Mouse (Mus musculus) MEL (cell line): ENCODE measurements around the gene Fgd3. TPM values are rescaled to one million over a fixed set of nuclear protein-coding genes. Genes with fewer than 3 reads are reported as not detected.

ENCODE experiments used
- DNase-seq: peaks from one replicate; pipeline ENCODE4 v3.0.0; 2011; ENCODE audit warnings: low read depth, low spot score
- H3K27ac ChIP-seq: 2 replicates; pipeline ENCODE4 v1.5.1; 2012; ENCODE audit warnings: low read depth, mild to moderate bottlenecking, control low read depth, low read length, moderate library complexity; ENCODE audit not compliant: control insufficient read depth
- H3K27me3 ChIP-seq, 2 experiments: fragments of 150-350 bp in 1 of 2; sonication (generic) in 1 of 2; 2 replicates each; pipeline ENCODE4 v1.6.1; 2012; ENCODE audit warnings: low read length in 2 of 2, mild to moderate bottlenecking in 2 of 2, improper control_type of control experiment in 1 of 2, moderate library complexity in 1 of 2; ENCODE audit not compliant: insufficient read depth in 2 of 2, control insufficient read depth in 1 of 2
- H3K36me3 ChIP-seq, 2 experiments: 2 replicates each; pipeline ENCODE4 v1.6.1; 2012 to 2014; ENCODE audit warnings: low read length in 2 of 2, improper control_type of control experiment in 1 of 2, inconsistent platforms in 1 of 2, mild to moderate bottlenecking in 1 of 2; ENCODE audit not compliant: insufficient read depth in 2 of 2, control insufficient read depth in 1 of 2
- H3K4me1 ChIP-seq, 2 experiments: fragments of 150-350 bp in 1 of 2; sonication (generic) in 1 of 2; 2 replicates each; pipeline ENCODE4 v1.6.1; 2012; ENCODE audit warnings: low read length in 2 of 2, improper control_type of control experiment in 1 of 2, mild to moderate bottlenecking in 1 of 2; ENCODE audit not compliant: insufficient read depth in 2 of 2, control insufficient read depth in 1 of 2
- H3K4me3 ChIP-seq, 2 experiments: fragments of 150-350 bp in 1 of 2; sonication (generic) in 1 of 2; 2 replicates each; pipeline ENCODE4 v1.5.1; 2012; ENCODE audit warnings: low read depth in 2 of 2, low read length in 2 of 2, mild to moderate bottlenecking in 2 of 2, moderate library complexity in 2 of 2, control low read depth in 1 of 2, improper control_type of control experiment in 1 of 2; ENCODE audit not compliant: control insufficient read depth in 1 of 2, insufficient read depth in 1 of 2
- H3K79me2 ChIP-seq: 2 replicates; pipeline ENCODE4 v1.6.1; 2012; ENCODE audit warnings: mild to moderate bottlenecking, low read length, moderate library complexity; ENCODE audit not compliant: control insufficient read depth, poor library complexity, insufficient read depth
- H3K9ac ChIP-seq: 2 replicates; pipeline ENCODE4 v1.6.1; 2012; ENCODE audit warnings: low read depth, mild to moderate bottlenecking, control low read depth, low read length, moderate library complexity; ENCODE audit not compliant: control insufficient read depth, poor library complexity, severe bottlenecking
- H3K9me3 ChIP-seq: fragments of 150-350 bp; sonication (generic); replicated peaks from 2 replicates; pipeline ENCODE4 v1.6.1; 2012; ENCODE audit warnings: mild to moderate bottlenecking, low read length, improper control_type of control experiment, moderate library complexity; ENCODE audit not compliant: insufficient read depth
- CHD1 ChIP-seq: IDR thresholded peaks from 2 replicates; pipeline ENCODE4 v1.6.1; 2012; ENCODE audit warnings: low read depth, mild to moderate bottlenecking, inconsistent platforms, low read length, improper control_type of control experiment
- CHD2 ChIP-seq: IDR thresholded peaks from 2 replicates; pipeline ENCODE4 v1.6.1; 2011; ENCODE audit warnings: low read length, improper control_type of control experiment
- CTCF ChIP-seq, 3 experiments: IDR thresholded peaks in 2 of 3; conservative IDR thresholded peaks in 1 of 3; 2 replicates each; pipeline ENCODE4 v1.5.1; 2011 to 2012; ENCODE audit warnings: low read length in 3 of 3, low read depth in 2 of 3, mild to moderate bottlenecking in 2 of 3, improper control_type of control experiment in 1 of 3, inconsistent platforms in 1 of 3, mixed read lengths in 1 of 3, moderate library complexity in 1 of 3; ENCODE audit not compliant: control insufficient read depth in 1 of 3, insufficient read depth in 1 of 3, poor library complexity in 1 of 3, severe bottlenecking in 1 of 3
- E2F4 ChIP-seq: IDR thresholded peaks from 2 replicates; pipeline ENCODE4 v1.6.1; 2011; ENCODE audit warnings: low read depth, low read length, improper control_type of control experiment, borderline replicate concordance
- EP300 ChIP-seq, 2 experiments: IDR thresholded peaks; 2 replicates each; pipeline ENCODE4 v1.6.1; 2011; ENCODE audit warnings: improper control_type of control experiment in 2 of 2, low read length in 2 of 2, low read depth in 1 of 2, mild to moderate bottlenecking in 1 of 2
- ETS1 ChIP-seq: IDR thresholded peaks from 2 replicates; pipeline ENCODE4 v1.6.1; 2012; ENCODE audit warnings: low read depth, mild to moderate bottlenecking, inconsistent platforms, low read length, improper control_type of control experiment, moderate library complexity
- GABPA ChIP-seq: IDR thresholded peaks from 2 replicates; pipeline ENCODE4 v1.6.1; 2012; ENCODE audit warnings: low read depth, mild to moderate bottlenecking, inconsistent platforms, low read length, improper control_type of control experiment, moderate library complexity
- HCFC1 ChIP-seq: IDR thresholded peaks from 2 replicates; pipeline ENCODE4 v1.6.1; 2012; ENCODE audit warnings: low read depth, mild to moderate bottlenecking, inconsistent platforms, low read length, improper control_type of control experiment, moderate library complexity
- JUND ChIP-seq: IDR thresholded peaks from 2 replicates; pipeline ENCODE4 v1.6.1; 2011; ENCODE audit warnings: low read depth, mild to moderate bottlenecking, improper control_type of control experiment, low read length
- KAT2A ChIP-seq: conservative IDR thresholded peaks from 2 replicates; pipeline ENCODE4 v1.6.1; 2012; ENCODE audit warnings: low read depth, low read length, improper control_type of control experiment, inconsistent platforms
- MAFK ChIP-seq: IDR thresholded peaks from 2 replicates; pipeline ENCODE4 v1.6.1; 2011; ENCODE audit warnings: low read depth, mild to moderate bottlenecking, low read length, improper control_type of control experiment, borderline replicate concordance
- MAX ChIP-seq: IDR thresholded peaks from 2 replicates; pipeline ENCODE4 v1.6.1; 2011; ENCODE audit warnings: low read length, improper control_type of control experiment
- MEF2A ChIP-seq: IDR thresholded peaks from 2 replicates; pipeline ENCODE4 v1.6.1; 2014; ENCODE audit warnings: low read depth, mild to moderate bottlenecking, inconsistent platforms, low read length, improper control_type of control experiment; ENCODE audit not compliant: poor library complexity, insufficient replicate concordance, severe bottlenecking; ENCODE audit errors: extremely low read depth
- MXI1 ChIP-seq: IDR thresholded peaks from 2 replicates; pipeline ENCODE4 v1.6.1; 2011; ENCODE audit warnings: mild to moderate bottlenecking, low read depth, low read length, improper control_type of control experiment
- MYB ChIP-seq: IDR thresholded peaks from 2 replicates; pipeline ENCODE4 v1.6.1; 2011; ENCODE audit warnings: mild to moderate bottlenecking, low read depth, low read length, improper control_type of control experiment
- MYC ChIP-seq: IDR thresholded peaks from 2 replicates; pipeline ENCODE4 v1.6.1; 2011; ENCODE audit warnings: low read depth, mild to moderate bottlenecking, low read length, improper control_type of control experiment, moderate library complexity
- NELFE ChIP-seq: IDR thresholded peaks from 2 replicates; pipeline ENCODE4 v1.6.1; 2011; ENCODE audit warnings: low read depth, low read length, improper control_type of control experiment
- NRF1 ChIP-seq: IDR thresholded peaks from 2 replicates; pipeline ENCODE4 v1.6.1; 2014; ENCODE audit warnings: low read depth, mild to moderate bottlenecking, inconsistent platforms, low read length, improper control_type of control experiment, moderate library complexity; ENCODE audit not compliant: poor library complexity, insufficient read depth, severe bottlenecking
- POLR2A ChIP-seq, 2 experiments: IDR thresholded peaks; 2 replicates each; pipeline ENCODE4 v1.6.1; 2011 to 2012; ENCODE audit warnings: low read length in 2 of 2, mild to moderate bottlenecking in 2 of 2, control low read depth in 1 of 2, improper control_type of control experiment in 1 of 2, low read depth in 1 of 2, moderate library complexity in 1 of 2; ENCODE audit not compliant: control insufficient read depth in 1 of 2, insufficient read depth in 1 of 2, poor library complexity in 1 of 2
- POLR2AphosphoS2 ChIP-seq: IDR thresholded peaks from 2 replicates; pipeline ENCODE4 v1.6.1; 2011; ENCODE audit warnings: low read length, improper control_type of control experiment
- POLR2AphosphoS5 ChIP-seq: IDR thresholded peaks from 2 replicates; pipeline ENCODE4 v1.6.1; 2012; ENCODE audit warnings: low read depth, borderline replicate concordance, mild to moderate bottlenecking, inconsistent platforms, low read length, moderate library complexity, mixed read lengths
- RAD21 ChIP-seq: IDR thresholded peaks from 2 replicates; pipeline ENCODE4 v1.6.1; 2011; ENCODE audit warnings: mild to moderate bottlenecking, low read depth, low read length, improper control_type of control experiment
- RCOR1 ChIP-seq: IDR thresholded peaks from 2 replicates; pipeline ENCODE4 v1.6.1; 2012; ENCODE audit warnings: low read depth, mild to moderate bottlenecking, inconsistent platforms, low read length, improper control_type of control experiment
- SIN3A ChIP-seq: IDR thresholded peaks from 2 replicates; pipeline ENCODE4 v1.6.1; 2012; ENCODE audit warnings: low read length, improper control_type of control experiment, inconsistent platforms
- TBP ChIP-seq: IDR thresholded peaks from 2 replicates; pipeline ENCODE4 v1.8.0; 2011; ENCODE audit warnings: low read depth, low read length, improper control_type of control experiment
- TCF12 ChIP-seq: IDR thresholded peaks from 2 replicates; pipeline ENCODE4 v1.6.1; 2014; ENCODE audit warnings: low read depth, mild to moderate bottlenecking, inconsistent platforms, low read length, improper control_type of control experiment, moderate library complexity
- USF1 ChIP-seq: IDR thresholded peaks from 2 replicates; pipeline ENCODE4 v1.6.1; 2014; ENCODE audit warnings: low read depth, mild to moderate bottlenecking, inconsistent platforms, low read length, improper control_type of control experiment, moderate library complexity
- USF2 ChIP-seq, 2 experiments: IDR thresholded peaks; 2 replicates each; pipeline ENCODE4 v1.6.1; 2011 to 2012; ENCODE audit warnings: improper control_type of control experiment in 2 of 2, low read length in 2 of 2, borderline replicate concordance in 1 of 2, inconsistent platforms in 1 of 2, low read depth in 1 of 2, mild to moderate bottlenecking in 1 of 2; ENCODE audit not compliant: insufficient read depth in 1 of 2
- ZC3H11A ChIP-seq: IDR thresholded peaks from 2 replicates; pipeline ENCODE4 v1.6.1; 2012; ENCODE audit warnings: low read depth, mild to moderate bottlenecking, inconsistent platforms, low read length, improper control_type of control experiment
- ZKSCAN1 ChIP-seq: IDR thresholded peaks from 2 replicates; pipeline ENCODE4 v1.6.1; 2012; ENCODE audit warnings: low read depth, mild to moderate bottlenecking, inconsistent platforms, low read length, improper control_type of control experiment, moderate library complexity
- ZMIZ1 ChIP-seq: IDR thresholded peaks from 2 replicates; pipeline ENCODE4 v1.6.1; 2012; ENCODE audit warnings: low read depth, mild to moderate bottlenecking, inconsistent platforms, low read length, improper control_type of control experiment, moderate library complexity
- ZNF384 ChIP-seq: IDR thresholded peaks from 2 replicates; pipeline ENCODE4 v1.6.1; 2012; ENCODE audit warnings: low read depth, mild to moderate bottlenecking, inconsistent platforms, low read length, improper control_type of control experiment
- polyA plus RNA-seq, 2 experiments: library from polyadenylated mRNA; stranded (reverse) in 1 of 2; unstranded in 1 of 2; fragments of >175 nt in 1 of 2; fragments of >200 nt in 1 of 2; gene quantifications; 2 replicates each; pipeline versions ENCODE4 v1.2.1 to v1.2.4; 2012; ENCODE audit warnings: low replicate concordance in 2 of 2, low read depth in 1 of 2; ENCODE audit not compliant: insufficient read length in 2 of 2, insufficient read depth in 1 of 2, missing spikeins in 1 of 2
- total RNA-seq: library from RNA; depleted of rRNA; stranded (reverse); fragments of 300-350 nt; gene quantifications from 2 replicates; pipeline ENCODE4 v1.2.3, GENCODE M21; 2012

Fgd3 gene
- total and polyA plus RNA-seq, 3 experiments, result 5.0 to 6.9 TPM; not detected in 1

- H3K27ac ChIP-seq, result peak overlapping the region; percentile 30; the same call in 1 of the 2 replicates
- H3K4me3 ChIP-seq, result peak overlapping the region; percentile 66 to 73
- TF ChIP-seq USF2 (IDR thresholded peaks at IDR 0.05; ENCODE audit: borderline replicate concordance in 1 of 2, insufficient read depth in 1 of 2, low read depth in 1 of 2, low read length in 2 of 2) (no peak), POLR2AphosphoS5 (no peak), KAT2A (no peak), TCF12 (no peak), ETS1 (no peak), NELFE (no peak), RAD21 (no peak), EP300 (IDR thresholded peaks at IDR 0.05; ENCODE audit: low read depth in 1 of 2, low read length in 2 of 2) (no peak), ZKSCAN1 (no peak), MAFK (no peak), E2F4 (no peak), GABPA (no peak), MYC (no peak), USF1 (no peak), ZNF384 (no peak), POLR2A (IDR thresholded peaks at IDR 0.05; ENCODE audit: control insufficient read depth in 1 of 2, insufficient read depth in 1 of 2, low read depth in 1 of 2, low read length in 2 of 2, poor library complexity in 1 of 2) (no peak), SIN3A (no peak; the same call in 1 of the 2 replicates), HCFC1 (no peak), CHD2 (no peak), RCOR1 (no peak)
- H3K79me2 ChIP-seq, result no peaks in the 10 kb centered on the region; the same call in 1 of the 2 replicates
- peak overlapping the region; percentile 80 for H3K9ac ChIP-seq
- H3K36me3 ChIP-seq, result peaks cover 0 to 4% of the 10 kb centered on the region in 2 experiments; a peak in 1 of 4 replicates
- no peak for DNase-seq
- no peaks in the 10 kb centered on the region for H3K9me3 ChIP-seq
- H3K4me1 ChIP-seq, result peaks cover 0 to 15% of the 10 kb centered on the region in 2 experiments
- H3K27me3 ChIP-seq, result no peaks in the 10 kb centered on the region
Observed at GRCm38 (mm10) chr13:49215128-49215503, 105.0 kb downstream of the Fgd3 start.

GRCm38 (mm10) chr13:49214454-49214853 lies 105.7 kb downstream of the Fgd3 start:
- peak; percentile 45 for DNase-seq
- no peaks in the 10 kb centered on the region for H3K27me3 ChIP-seq
- H3K36me3 ChIP-seq, result peaks cover 0 to 4% of the 10 kb centered on the region in 2 experiments; a peak in 1 of 4 replicates
- no peaks in the 10 kb centered on the region; the same call in 1 of the 2 replicates for H3K79me2 ChIP-seq
- H3K4me3 ChIP-seq, result no peak overlapping the region
- peaks cover 0 to 15% of the 10 kb centered on the region in 2 experiments for H3K4me1 ChIP-seq
- no peak overlapping the region for H3K27ac ChIP-seq
- no peaks in the 10 kb centered on the region for H3K9me3 ChIP-seq
- no peak overlapping the region for H3K9ac ChIP-seq
- no peak for TF ChIP-seq ZC3H11A
- no peak for TF ChIP-seq CHD1
- TF ChIP-seq ZMIZ1, result no peak
- no peak for TF ChIP-seq GABPA
- no peak for TF ChIP-seq TBP
- TF ChIP-seq TCF12, result no peak
- TF ChIP-seq MAFK, result no peak
- no peak for TF ChIP-seq MEF2A
- no peak for TF ChIP-seq MXI1
- TF ChIP-seq POLR2AphosphoS2, result no peak
- no peak for TF ChIP-seq JUND
- no peak for TF ChIP-seq CTCF (IDR thresholded peaks at IDR 0.05 in 2 of 3, conservative IDR thresholded peaks at IDR 0.05 in 1 of 3; ENCODE audit: control insufficient read depth in 1 of 3, insufficient read depth in 1 of 3, low read depth in 2 of 3, low read length in 3 of 3, poor library complexity in 1 of 3, severe bottlenecking in 1 of 3)
- no peak for TF ChIP-seq MYB
- no peak for TF ChIP-seq ZNF384
- no peak for TF ChIP-seq MAX
- TF ChIP-seq E2F4, result no peak
- no peak for TF ChIP-seq NRF1
- TF ChIP-seq POLR2A (IDR thresholded peaks at IDR 0.05; ENCODE audit: control insufficient read depth in 1 of 2, insufficient read depth in 1 of 2, low read depth in 1 of 2, low read length in 2 of 2, poor library complexity in 1 of 2), result no peak
